Mouse (Mus musculus) regulatory T cell (primary cell): ENCODE results near the gene Agrn.
"Not testable (repeated sequence)": the region's sequence is repeated elsewhere in the genome, so short reads cannot be mapped to it uniquely, and the experiment has no call there.

ENCODE experiments used
- in situ Hi-C: fragments of 300-600 bp; cut with MboI, MseI; formaldehyde crosslinking; loops from one replicate; pipeline ENCODE4 v1.15.1; 2025; ENCODE audit warnings: high pct_unique_total_duplicates

Agrn gene

GRCm38 (mm10) chr4:156154771-156155170 is 42.5 kb downstream of the Agrn start:
- in situ Hi-C loops, result no loop called here

GRCm38 (mm10) chr4:156150887-156151286 is 46.4 kb downstream of the Agrn start:
- in situ Hi-C loops, result not testable (repeated sequence)

- in situ Hi-C loops, result no loop called here
Observed at GRCm38 (mm10) chr4:156136285-156137100, 60.8 kb downstream of the Agrn start.

DNA sequence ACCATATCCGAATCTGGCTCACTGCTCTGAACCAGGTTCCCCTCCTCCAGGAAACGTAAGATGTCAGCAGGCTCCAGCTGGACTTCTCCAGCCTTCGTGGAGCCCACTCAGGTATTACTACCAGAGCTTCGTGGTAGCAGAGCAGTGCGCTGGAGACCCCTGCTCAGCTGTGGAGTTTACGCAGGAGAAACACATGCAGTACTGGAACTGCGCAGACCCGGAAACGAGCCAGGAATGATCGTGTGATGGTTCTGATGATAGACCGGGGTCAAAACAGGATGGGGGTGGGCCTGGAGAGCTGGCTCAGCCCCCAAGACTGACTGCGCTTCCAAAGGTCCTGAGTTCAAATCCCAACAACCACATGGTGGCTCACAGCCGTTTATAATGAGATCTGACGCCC is 61.5 kb downstream of the Agrn start:
- in situ Hi-C loops, result no loop called here

DNA sequence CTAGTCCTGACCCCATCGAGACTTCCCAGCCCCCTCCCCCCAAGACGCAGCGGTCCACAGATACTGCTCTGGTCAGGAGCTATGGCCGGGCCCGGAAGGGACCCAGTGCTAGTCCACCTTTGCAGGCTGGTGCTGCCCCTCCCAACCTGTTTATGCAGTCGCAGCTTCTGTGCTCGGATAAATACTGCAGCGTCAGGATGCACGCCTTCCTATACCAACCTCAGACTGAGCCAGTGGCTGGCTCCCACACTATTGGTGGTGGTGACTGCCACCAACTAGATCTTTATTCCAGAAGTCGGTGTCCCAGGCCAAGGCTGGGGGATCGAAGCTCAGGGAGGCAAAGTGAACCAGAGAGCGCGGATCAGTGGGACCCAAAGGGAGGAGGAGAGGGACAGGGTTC is 62.2 kb downstream of the Agrn start:
- in situ Hi-C loops, result no loop called here

DNA sequence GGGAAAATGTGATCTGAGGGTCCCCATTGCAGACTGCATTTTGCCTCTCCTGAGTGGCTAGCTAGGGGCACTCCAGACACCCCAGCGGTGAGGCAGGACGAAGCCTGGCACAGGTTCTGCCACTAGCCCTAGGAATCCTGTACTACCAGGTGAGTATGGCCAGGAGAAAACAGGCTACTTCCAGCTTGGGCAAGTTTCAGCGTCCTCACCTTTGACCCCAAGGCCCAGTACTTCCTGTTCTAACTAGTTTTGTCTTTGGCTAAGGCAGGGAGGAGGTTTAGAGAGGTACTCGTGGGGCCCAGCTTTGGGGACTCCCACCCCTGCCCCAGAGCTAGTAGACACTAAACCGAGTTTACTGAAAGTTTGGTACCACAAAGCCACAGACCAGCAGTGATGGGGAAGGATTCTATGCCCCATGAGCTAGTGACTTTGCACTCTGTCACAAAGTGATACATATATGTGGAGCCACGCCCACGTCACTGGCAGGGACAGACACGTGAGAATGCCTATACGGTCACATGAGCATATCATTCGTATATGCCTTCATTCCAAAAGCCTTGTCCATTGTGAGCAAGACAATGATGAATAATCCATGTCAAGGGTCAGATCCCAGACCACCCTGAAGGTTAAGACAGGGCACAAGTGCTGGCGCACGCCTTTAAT is 63.2 kb downstream of the Agrn start:
- in situ Hi-C loops, result no loop called here

- in situ Hi-C loops, result no loop called here
Observed at GRCm38 (mm10) chr4:156133334-156133733, 64.0 kb downstream of the Agrn start.

DNA sequence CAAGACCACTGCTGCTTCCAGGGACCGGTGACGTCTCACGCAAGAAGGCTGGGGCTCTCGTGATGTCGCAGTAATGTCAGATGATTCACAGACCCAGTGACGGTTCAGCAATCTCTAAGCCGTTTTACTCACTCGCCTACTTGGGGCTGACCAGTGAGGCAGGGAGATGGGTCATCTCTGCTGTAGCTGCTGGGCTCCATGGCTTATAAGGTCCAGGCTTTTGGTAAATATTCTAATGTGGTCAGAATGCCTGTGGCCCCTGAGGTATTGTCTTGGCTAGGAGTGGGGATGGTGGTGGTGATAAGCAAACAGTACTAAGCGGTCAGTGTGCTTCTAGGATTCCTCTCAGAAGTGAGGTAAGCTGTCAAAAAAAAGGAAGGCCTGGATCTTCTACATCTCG is 66.3 kb downstream of the Agrn start:
- in situ Hi-C loops, result no loop called here

DNA sequence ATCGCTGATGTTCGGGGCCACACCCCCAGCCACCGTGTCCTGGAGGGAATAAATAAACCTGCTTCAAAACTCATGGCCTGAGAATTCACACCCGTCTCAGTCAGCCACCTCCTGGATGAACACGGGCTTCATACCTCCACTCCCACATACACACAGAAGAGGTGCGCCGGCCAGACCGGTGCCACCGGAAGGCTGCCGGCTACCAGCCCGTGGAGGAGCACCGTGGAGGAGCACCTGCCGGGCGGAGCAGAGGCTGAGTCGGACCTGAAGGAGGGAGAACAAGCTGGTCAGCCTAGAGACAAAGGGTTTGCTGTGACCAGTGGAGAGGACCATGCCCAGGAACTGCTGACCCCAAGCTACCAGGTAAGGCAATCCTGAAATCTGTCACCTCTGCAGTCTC is 66.9 kb downstream of the Agrn start, which contains the start of gene Rnf223:
Rnf223 (plus strand) TSS at position 78 of the 400 bp plus-strand sequence.
- in situ Hi-C loops, result no loop called here

DNA sequence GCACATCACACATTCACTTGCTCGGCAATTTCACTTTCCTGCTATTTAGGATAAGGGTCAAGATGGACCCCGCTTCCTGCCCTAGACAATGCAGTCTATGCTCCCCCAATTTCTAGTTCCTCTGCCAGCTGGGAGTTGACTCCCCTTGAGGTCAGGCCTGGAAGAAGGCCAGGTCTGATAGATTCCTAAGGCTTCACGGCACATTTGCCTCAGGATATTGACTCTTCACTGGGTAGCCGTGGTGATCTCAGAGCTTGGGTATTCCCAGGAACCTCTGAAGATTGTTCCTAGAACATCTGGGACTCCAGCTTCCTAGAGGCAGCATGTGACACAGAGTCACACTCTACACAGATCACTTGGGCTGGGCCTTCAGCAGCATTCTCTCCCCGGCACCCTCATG is 68.5 kb downstream of the Agrn start:
- in situ Hi-C loops, result no loop called here

- in situ Hi-C loops, result no loop called here
Observed at GRCm38 (mm10) chr4:156126841-156127240, 70.4 kb downstream of the Agrn start.

DNA sequence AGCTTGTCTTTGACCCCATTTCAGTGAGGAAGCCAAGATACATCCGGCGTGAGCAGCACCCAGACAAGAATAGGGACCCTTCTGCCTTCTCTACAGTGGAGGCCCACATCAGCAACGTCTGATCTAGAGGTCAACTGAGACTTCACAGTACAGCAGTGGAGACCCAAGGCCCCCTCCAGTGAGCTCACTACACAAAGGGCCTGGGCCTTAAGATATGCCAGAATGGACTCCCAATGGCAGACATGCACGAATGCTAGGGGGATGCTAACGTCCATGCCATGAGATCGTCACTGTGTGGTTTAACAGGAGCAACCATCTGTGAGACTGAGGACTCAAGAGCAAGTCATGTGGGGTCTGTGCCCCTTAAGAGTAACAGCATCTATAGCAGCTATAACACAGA is 71.9 kb downstream of the Agrn start:
- in situ Hi-C loops, result no loop called here

GRCm38 (mm10) chr4:156124077-156124476 is 73.2 kb downstream of the Agrn start:
- in situ Hi-C loops, result no loop called here
